In the genomic region with DNA sequence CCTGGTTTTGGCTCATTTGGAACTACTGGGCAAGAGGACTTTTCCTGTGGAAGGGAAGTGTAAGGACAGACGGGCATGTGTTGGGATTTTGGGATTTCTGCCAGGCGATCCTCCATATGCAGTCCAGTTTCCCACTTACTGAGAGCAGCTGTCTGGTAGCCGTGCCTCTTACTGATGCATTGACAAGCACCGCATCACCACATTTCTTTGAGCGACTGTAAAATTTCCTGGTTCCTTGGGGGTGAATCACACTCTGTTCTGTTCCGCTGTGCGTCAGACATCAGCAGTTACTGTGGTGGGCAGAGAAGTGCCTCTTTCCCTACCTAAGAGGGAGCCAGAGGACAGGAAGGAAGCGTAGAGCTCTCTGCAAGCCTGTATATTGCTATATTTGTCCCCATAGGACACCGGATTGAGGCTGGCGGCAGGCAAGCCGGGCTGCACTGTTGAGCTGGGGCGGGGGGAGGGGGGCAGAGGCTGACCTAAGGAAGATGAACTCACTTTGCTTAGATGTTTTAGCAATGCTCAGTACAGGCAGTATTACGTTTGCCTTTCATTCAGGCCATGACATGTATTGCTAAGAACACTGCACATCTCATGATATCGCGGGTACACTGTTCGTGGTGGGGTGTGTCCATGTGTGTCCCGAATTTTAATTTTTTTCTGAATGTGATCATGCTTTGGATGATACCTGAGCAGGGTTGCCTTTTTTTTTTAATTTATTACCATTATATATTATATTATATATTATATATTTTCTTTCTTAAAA, we compare ENCODE assay signal across 9 mouse cellular contexts. TPM values are rescaled to one million over a fixed set of nuclear protein-coding genes. Genes with fewer than 3 reads are reported as not detected.
DNase-seq lines count a peak whose midpoint lies in the region; ATAC-seq and TF ChIP-seq lines count a peak whose summit lies in the region.
"Had no signal": no experiment of that assay in that cellular context is flagged by ENCODE, and none has a peak within 500 bp of the region (broad histone marks: within the 10 kb centered on the region; RNA-seq: fewer than 3 reads in every experiment).

No protein-coding gene starts in this region.

- H3K4me1 ChIP-seq in forebrain, embryonic 12.5 days = peaks cover 6% of the 10 kb centered on the region; the same call in 1 of the 2 replicates
- peaks cover 4% of the 10 kb centered on the region; the same call in 1 of the 2 replicates for H3K4me1 ChIP-seq in forebrain, embryonic 10.5 days
- no peaks in the 10 kb centered on the region for H3K4me1 ChIP-seq in neural tube, embryonic 12.5 days
- H3K4me1 ChIP-seq in thymus, adult 2 months (replicated peaks; ENCODE audit: control insufficient read depth, insufficient read depth, low read length) = no peaks in the 10 kb centered on the region; the same call in 1 of the 2 replicates

- no peak for TF ChIP-seq POLR2A in thymus, adult 2 months (IDR thresholded peaks at IDR 0.05; ENCODE audit: control insufficient read depth, extremely low read depth, insufficient read depth, low read length, poor library complexity)

- WGBS in forebrain, embryonic 12.5 days = 82% methylated on average over 17 of the region's 17 CpGs
- WGBS in forebrain, embryonic 10.5 days = 86% methylated on average over 17 of the region's 17 CpGs
- 69% methylated on average over 17 of the region's 17 CpGs for WGBS in neural tube, embryonic 12.5 days
- WGBS in thymus, adult 2 months = 76% methylated on average over 17 of the region's 17 CpGs

- no peak overlapping the region for H3K9ac ChIP-seq in forebrain, embryonic 12.5 days
- H3K9ac ChIP-seq in neural tube, embryonic 12.5 days = no peak overlapping the region
- H3K9ac ChIP-seq: liver, embryonic 14.5 days had no signal

- DNase-seq in forebrain, embryonic 10.5 days (ENCODE audit: extremely low spot score, low spot score) = no peak
- no peak for DNase-seq in neural tube, embryonic 10.5 days (ENCODE audit: extremely low spot score, low spot score)
- peak; percentile 60 to 73 for DNase-seq in left cerebral cortex, postnatal 10 days (ENCODE audit: extremely low spot score in 1 of 2, low spot score in 2 of 2)
- no peak for DNase-seq in B cell, adult 2 months
- no peak for DNase-seq in thymus, adult 2 months
- no peak for DNase-seq in gastrocnemius, postnatal 10 days

- peaks cover 13% of the 10 kb centered on the region for H3K36me3 ChIP-seq in forebrain, embryonic 12.5 days (replicated peaks)
- H3K36me3 ChIP-seq in forebrain, embryonic 10.5 days (replicated peaks) = peaks cover 31% of the 10 kb centered on the region
- H3K36me3 ChIP-seq in neural tube, embryonic 12.5 days = peaks cover 10% of the 10 kb centered on the region; the same call in 1 of the 2 replicates
- H3K36me3 ChIP-seq in thymus, adult 2 months (ENCODE audit: control insufficient read depth, insufficient read depth, low read length) = peaks cover 48% of the 10 kb centered on the region

- H3K4me2 ChIP-seq in forebrain, embryonic 12.5 days = no peak overlapping the region
- peak overlapping the region; percentile 30; the same call in 1 of the 2 replicates for H3K4me2 ChIP-seq in neural tube, embryonic 12.5 days (replicated peaks)

- no peaks in the 10 kb centered on the region for H3K9me3 ChIP-seq in forebrain, embryonic 12.5 days
- H3K9me3 ChIP-seq in forebrain, embryonic 10.5 days = no peaks in the 10 kb centered on the region
- H3K9me3 ChIP-seq in neural tube, embryonic 12.5 days = no peaks in the 10 kb centered on the region

- no peak overlapping the region for H3K4me3 ChIP-seq in forebrain, embryonic 12.5 days (replicated peaks)
- H3K4me3 ChIP-seq in forebrain, embryonic 10.5 days = no peak overlapping the region
- H3K4me3 ChIP-seq in neural tube, embryonic 12.5 days = no peak overlapping the region
- H3K4me3 ChIP-seq in thymus, adult 2 months (ENCODE audit: control insufficient read depth, insufficient read depth, low read length) = no peak overlapping the region

- no peak for TF ChIP-seq CTCF in thymus, adult 2 months (IDR thresholded peaks at IDR 0.05; ENCODE audit: borderline replicate concordance, control insufficient read depth, extremely low read depth, insufficient read depth, low read length, poor library complexity)

- intact Hi-C loops in left cerebral cortex, postnatal 10 days (cut with DNase I) = loop anchor here (10.0 kb wide), 1 partner anchor 191 kb away; a partner anchor contains a TSS

- 0 out of 2 replicates have a peak overlapping the region, but pooled peaks have one; percentile 31 for H3K27ac ChIP-seq in forebrain, embryonic 12.5 days
- H3K27ac ChIP-seq in forebrain, embryonic 10.5 days = no peak overlapping the region
- H3K27ac ChIP-seq in neural tube, embryonic 12.5 days = no peak overlapping the region
- H3K27ac ChIP-seq in thymus, adult 2 months (ENCODE audit: control insufficient read depth, insufficient read depth, low read length) = no peak overlapping the region
- H3K27ac ChIP-seq: liver, embryonic 14.5 days had no signal

- no peaks in the 10 kb centered on the region; the same call in 1 of the 2 replicates for H3K27me3 ChIP-seq in forebrain, embryonic 12.5 days
- H3K27me3 ChIP-seq in forebrain, embryonic 10.5 days (ENCODE audit: poor library complexity, severe bottlenecking) = peaks cover 6% of the 10 kb centered on the region; the same call in 1 of the 2 replicates
- no peaks in the 10 kb centered on the region for H3K27me3 ChIP-seq in neural tube, embryonic 12.5 days (replicated peaks)
- no peaks in the 10 kb centered on the region for H3K27me3 ChIP-seq in thymus, adult 2 months (ENCODE audit: control insufficient read depth, insufficient read depth, low read length)

- ATAC-seq in forebrain, embryonic 12.5 days (ENCODE audit: low FRiP score) = no peak
- no peak; the same call in 1 of the 2 replicates for ATAC-seq in neural tube, embryonic 12.5 days (ENCODE audit: low FRiP score, low read depth)

RNA-seq across cellular contexts. Expression of a gene that starts 56.8 kb away (rescaled TPM):
- 17.4 and 18.8 TPM in 2 replicates for polyA plus RNA-seq in forebrain, embryonic 12.5 days (2016; fragmentation: Nextera tagmentation; extraction: Ambion mirVana)
- 8.7 and 9.9 TPM in 2 replicates for polyA plus RNA-seq in forebrain, embryonic 10.5 days (2016; fragmentation: Nextera tagmentation; extraction: Ambion mirVana)
- polyA plus RNA-seq in neural tube, embryonic 12.5 days (2016; fragmentation: Nextera tagmentation; extraction: Ambion mirVana) = 18.4 and 21.1 TPM in 2 replicates
- total RNA-seq in left cerebral cortex, postnatal 10 days (2021) = 10 to 100 TPM; 37.8 to 40.5 TPM
- 7.2 and 9.4 TPM in 2 replicates for polyA plus RNA-seq in thymus, adult 2 months (2012; rRNA removed)
- total RNA-seq in gastrocnemius, postnatal 10 days (2021) = 10 to 100 TPM; 19.3 to 20.2 TPM

Comparison
In these comparisons a context has a peak if more than half of its experiments do, and no peak if none do; other contexts are left out.
1. DNase-seq: peak in left cerebral cortex, postnatal 10 days (2 of 2); none in forebrain, embryonic 10.5 days (single experiment), neural tube, embryonic 10.5 days (single experiment), B cell, adult 2 months (0 of 2), thymus, adult 2 months (single experiment) and gastrocnemius, postnatal 10 days (single experiment).